Mouse (Mus musculus) thymus, postnatal 36 days (tissue): ENCODE data around the gene Bsn.

Experiments
- DNase-seq, 2 experiments: peaks; one replicate each; pipeline ENCODE4 v3.0.0; 2022; ENCODE audit warnings: mixed read lengths in 2 of 2

Gene Bsn

GRCm38 (mm10) chr9:108121170-108121969, 68.8 kb downstream of the Bsn start:
- no peak for DNase-seq

GRCm38 (mm10) chr9:108120671-108121070, 69.5 kb downstream of the Bsn start:
- DNase-seq = no peak

GRCm38 (mm10) chr9:108119891-108120411, 70.2 kb downstream of the Bsn start:
- DNase-seq = no peak

DNA sequence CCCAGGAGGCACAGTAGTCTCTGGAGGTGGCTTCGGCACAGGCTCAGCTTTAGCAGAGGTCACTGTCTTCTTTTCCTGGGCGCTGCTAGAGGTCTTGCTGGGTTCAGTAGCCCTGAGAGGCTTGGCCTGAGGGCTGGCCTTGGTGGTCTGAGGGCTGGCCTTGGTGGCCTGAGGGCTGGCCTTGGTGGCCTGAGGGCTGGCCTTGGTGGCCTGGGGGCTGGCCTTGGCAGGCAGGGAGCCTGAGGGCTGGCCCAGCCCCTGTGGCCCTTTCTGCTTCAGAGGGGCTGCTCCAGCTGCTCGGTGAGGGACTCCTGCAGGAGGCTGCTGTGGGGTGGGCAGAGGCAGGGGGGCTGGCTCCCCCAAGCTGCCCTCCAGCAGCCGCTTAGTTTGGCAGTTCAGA, 73.0 kb downstream of the Bsn start:
- no peak for DNase-seq

DNA sequence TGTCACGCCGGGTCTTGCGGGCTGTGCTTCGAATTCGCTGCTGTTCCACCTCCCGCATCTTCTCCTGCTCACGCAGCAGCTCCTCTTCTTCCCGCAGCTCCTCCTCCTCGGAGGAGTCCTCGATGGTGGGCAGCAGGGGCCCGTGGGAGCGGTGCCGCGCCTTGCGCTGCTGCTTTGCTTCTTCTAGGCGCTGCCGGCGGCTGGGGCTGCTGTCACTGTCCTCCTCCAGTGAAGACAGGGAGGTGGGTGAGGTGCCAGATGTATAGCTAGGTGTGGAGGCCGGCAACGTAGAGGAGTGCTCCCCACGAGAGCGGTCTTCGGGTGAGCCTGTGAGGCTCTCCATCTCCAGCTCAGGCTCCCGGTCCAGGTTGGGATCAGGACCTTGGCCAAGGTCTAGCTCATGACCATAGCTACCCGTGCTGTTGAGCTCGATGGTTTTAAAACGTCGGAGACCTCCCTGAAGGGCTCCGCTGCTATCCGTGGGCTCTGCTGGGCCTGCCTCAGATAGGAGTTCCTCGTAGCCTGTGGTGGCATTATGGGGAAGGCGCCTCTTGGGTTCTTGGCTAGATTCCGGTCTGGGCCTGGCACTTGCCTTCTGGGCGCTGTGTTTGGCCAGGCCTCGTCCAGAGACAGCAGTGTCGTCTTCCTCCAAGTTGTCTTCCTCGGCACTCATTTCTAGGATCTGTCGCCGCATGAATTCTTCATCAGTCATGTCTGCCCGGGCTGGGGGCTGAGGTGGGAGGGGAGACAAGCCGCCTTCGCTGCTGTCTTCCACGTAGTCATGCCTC, 74.7 kb downstream of the Bsn start:
- DNase-seq = no peak

GRCm38 (mm10) chr9:108112719-108113340, 77.4 kb downstream of the Bsn start:
- DNase-seq = no peak

DNA sequence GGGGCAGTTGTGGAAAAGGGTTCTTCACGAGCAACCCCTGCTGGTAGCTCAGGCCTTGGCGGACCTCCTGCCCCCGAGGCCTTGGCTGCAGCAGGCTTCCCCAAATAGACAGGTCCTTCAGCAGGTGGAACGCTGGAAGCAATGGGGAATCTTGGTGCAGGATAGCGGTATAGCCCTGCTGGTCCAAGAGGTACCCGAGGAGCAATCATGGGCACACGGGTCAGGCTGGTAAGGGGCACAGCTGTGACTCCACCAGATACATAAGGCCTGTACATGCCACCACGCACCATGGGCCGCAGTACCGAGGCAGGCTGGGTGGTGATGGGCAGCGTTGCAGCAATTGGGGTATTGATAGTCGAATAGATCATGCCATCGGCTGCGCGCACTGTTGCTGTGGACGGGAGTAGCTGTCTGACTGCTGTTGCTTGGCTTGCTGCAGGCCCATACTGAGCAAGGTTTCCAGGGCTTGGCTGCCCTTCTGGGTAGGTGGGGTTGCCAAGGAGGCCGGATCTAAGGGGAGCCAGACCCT, 78.5 kb downstream of the Bsn start:
- DNase-seq = no peak

- DNase-seq = peak; percentile 21 to 48
These were observed 79.0 kb downstream of the Bsn start for GRCm38 (mm10) chr9:108111101-108111592.

- no peak for DNase-seq
These were observed 80.0 kb downstream of the Bsn start for GRCm38 (mm10) chr9:108110160-108110559.

- DNase-seq = no peak
These were observed 82.3 kb downstream of the Bsn start for GRCm38 (mm10) chr9:108107867-108108266.

DNA sequence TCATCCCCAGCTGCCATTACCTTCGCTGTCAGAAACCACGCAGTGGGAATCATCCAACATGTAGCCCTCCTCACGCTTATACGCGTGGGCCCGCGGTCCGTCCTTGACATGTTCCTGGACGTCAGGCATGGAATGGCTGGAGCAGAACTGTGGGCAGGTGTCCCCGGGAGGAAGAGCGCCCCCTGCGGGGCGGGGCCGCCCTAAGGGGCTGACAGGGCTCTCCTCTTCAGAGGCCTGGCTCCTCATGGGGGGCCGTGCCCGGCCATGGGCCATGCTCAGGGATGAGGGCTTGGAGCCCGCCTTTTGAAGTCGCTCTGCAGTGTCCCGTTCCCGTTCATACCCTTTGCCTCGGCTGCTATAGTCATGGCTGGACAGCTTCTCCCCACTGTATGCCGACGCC, 84.1 kb downstream of the Bsn start:
- no peak for DNase-seq

DNA sequence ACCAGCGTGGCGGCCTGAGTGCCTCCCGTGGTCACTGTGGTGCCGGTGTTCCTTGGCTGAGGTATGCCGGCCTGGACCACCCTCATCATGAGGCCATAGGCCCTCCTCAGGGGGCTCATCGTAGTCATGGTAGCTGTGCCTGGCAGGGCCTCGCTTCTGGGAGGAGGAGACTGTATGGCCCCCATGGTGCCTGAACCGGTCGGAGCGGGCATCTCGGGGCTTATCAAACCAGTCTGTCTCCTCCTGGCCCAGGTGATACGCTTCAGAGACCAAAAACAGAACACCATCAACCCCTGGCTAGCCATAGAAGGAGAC, 84.7 kb downstream of the Bsn start:
- no peak for DNase-seq

DNA sequence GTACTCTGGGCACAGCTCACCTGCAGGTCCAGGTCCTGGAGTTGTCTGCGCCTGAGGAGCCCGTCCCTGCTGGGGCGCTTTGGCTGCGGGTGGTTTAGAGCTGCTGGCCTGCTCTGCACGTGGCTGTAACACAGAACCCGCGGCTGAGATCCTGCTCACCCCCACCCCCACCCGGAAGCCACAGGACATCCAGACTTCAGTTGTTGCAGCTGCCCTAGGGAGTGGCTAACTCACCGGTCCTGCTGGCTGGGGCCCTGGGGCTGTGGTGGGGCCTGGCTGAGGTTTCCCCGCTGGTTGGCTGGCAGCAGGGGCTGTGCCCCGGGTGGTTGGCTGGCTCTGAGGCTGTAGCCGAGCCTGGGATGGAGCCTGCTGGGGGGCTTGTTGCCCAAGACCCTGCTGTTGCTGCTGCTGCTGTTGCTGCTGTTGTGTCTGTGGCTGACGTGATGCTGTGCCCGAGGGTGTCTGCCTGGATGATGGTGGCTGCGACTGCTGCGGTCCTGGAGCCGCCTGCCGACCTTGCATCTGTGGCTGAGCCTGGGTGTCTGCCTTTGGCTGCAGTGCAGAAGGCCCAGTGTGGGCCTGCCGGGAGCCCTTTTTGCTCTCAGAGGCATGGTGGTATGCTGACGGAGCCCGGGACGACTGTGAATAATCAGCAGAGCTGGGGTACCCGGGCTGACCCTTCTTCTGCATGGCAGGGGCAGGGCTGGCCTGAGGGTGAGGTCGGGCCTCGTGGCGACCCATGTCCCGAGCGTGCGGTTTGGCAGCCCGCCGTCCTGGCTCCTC, 85.2 kb downstream of the Bsn start:
- peak; percentile 32 to 44 for DNase-seq

DNA sequence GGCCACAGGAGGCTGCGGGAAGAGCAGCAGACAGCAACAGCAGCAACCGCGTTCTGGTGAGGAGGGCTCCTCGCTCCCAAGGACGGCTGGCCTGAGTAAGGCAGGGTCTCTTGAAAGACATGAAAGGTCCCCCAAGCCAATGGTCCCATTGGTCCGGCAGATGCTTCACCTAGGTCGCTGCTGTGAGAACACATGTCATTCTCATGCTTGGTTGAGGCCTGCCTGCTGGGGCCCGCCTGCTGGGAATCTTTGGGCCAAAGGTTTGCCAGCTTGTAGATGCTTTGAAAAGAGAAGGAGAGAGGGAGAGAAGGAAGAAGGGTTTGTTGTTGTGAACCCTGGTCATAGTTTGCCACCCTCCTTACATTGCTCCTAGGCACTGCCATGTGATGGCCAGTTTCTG, 90.6 kb downstream of the Bsn start:
- no peak for DNase-seq

DNA sequence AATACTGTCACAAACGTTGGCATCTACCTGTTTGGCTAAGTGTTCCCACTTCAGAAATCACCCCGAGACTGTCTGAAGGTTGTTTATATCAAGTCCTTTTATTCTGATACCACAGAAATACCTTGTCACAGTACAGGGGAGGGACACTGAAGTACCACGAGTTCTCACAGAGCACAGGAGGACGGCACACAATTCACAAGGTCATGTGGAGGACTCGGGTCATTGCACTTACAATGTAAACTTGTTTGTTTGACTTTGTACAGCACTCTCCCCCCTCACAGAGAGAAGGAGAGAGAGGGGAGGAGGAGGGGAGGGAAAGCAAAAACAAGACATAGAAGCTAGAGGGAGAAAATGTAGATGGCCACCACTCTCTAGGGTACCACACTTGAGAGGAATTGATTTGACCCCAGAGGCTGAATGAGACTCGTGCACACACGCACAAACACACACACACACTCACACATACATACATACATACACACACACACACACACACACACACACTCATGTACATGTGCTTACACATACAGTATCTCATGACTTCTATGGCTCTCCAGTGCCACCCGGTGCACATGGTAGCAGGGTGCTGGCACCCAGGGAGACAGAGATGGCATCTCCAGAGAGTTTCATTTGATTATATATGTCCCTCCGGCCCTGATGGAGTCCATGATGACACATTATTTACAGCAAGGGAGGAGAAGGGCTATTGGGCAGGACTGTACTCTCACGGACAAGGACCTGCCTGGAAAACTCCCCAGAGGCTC, 94.1 kb downstream of the Bsn start:
- DNase-seq = no peak

DNA sequence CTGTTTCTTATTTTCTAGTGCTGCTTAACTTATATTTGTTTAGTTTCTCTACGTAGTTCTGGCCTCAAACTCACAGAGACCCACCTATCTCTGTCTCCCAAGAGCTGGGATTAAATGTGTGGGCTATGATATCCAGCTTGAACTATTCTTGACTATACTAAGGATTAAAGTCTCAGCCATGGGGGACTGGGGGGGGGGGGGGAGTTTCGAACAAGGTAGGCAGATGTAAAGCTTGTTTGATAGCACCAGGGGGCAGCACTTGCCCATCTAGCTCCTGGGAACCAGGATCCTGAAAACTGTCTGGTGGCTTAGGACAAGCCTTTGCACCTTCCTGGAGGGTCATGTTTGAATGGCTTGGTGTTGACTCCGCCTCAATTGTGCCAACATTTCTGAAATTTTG, 94.7 kb downstream of the Bsn start:
- peak; percentile 55 for DNase-seq

GRCm38 (mm10) chr9:108094998-108095411, 95.2 kb downstream of the Bsn start:
- peak; percentile 31 to 45 for DNase-seq

DNA sequence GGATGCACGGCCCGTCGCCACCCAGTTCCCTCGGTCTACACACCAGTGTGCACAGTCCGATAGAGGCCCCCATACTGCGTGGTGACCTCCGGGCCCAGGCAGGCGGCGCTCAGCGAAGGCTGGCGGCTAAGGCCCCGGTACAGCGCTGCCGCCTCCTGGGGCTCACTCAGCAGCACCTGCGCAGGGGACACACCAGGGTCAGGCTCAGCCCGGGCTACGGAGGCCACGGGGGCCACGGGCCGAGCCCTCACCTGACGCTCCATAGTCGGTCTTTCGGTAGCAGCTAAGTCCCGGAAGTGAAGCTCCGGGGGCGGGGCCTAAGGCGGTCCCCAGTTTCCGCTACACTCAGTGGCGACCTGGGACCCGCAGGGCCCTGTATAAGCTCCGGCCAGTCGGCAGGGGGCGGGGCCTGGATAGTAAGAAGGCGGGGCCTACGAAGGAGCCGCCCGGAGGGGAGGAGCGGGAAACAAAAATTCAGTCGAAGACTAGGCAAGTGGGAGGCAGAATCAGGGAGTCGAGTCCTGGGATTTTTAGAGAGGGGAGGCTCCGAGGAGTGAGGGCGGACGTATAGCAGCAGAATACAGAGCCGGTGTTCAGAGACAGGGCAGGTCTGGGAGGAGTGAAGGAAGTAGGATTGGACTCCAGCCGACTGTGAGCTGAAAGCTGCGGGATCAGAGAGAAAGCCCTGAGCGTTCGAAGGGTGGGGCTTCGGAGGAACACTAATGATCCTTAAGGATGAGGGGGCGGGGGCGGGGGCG, 95.8 kb downstream of the Bsn start, which contains the start of gene Apeh:
Gene Apeh (minus strand): TSS at position 423 of the 758 bp plus-strand sequence.
- peak; percentile 95 to 96 for DNase-seq

DNA sequence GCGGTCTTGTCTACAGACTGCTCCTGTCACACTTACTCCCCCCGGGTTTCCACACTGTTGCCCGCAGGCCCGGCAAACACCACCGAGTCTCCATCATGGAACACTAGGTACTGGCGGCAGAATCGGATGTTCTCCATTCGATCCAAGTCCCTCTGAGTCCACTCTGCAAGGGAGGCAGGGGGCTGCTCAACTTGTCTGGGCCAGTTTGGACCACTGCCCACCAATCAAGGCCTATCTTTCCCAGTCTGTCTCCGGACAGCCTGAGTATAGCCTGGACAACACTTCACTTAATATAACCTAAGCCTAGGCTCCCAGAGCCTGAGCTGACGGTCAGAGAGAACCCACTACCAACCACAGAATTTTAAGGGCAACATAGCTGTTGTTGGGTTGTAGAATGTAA, 96.6 kb downstream of the Bsn start:
- peak in 1 of 2 experiments; percentile 20 for DNase-seq

- no peak for DNase-seq
These were observed 99.5 kb downstream of the Bsn start for GRCm38 (mm10) chr9:108090611-108091120.
